Mouse (Mus musculus) cerebellum, postnatal 14 days (tissue): ENCODE results near the gene Spint1.

Source experiments
- DNase-seq, 2 experiments: peaks; one replicate each; pipeline ENCODE4 v3.0.0; 2021; ENCODE audit warnings: mixed read lengths in 2 of 2

The Spint1 gene

GRCm38 (mm10) chr2:119237210-119237870 lies at the start of gene Spint1:
Spint1 (plus strand) TSS chr2:119237362.
- no peak for DNase-seq

GRCm38 (mm10) chr2:119189029-119189710 lies 48.0 kb upstream of the Spint1 start:
- peak; percentile 95 to 97 for DNase-seq

GRCm38 (mm10) chr2:119190969-119191368 lies 46.2 kb upstream of the Spint1 start:
- no peak for DNase-seq

- DNase-seq, result peak in 1 of 2 experiments; percentile 18
These were observed 43.0 kb upstream of the Spint1 start for GRCm38 (mm10) chr2:119194140-119194539.

GRCm38 (mm10) chr2:119196316-119197108 lies 40.6 kb upstream of the Spint1 start:
- no peak for DNase-seq

GRCm38 (mm10) chr2:119197493-119197892 lies 39.7 kb upstream of the Spint1 start:
- DNase-seq, result no peak

- no peak for DNase-seq
These were observed 39.1 kb upstream of the Spint1 start for GRCm38 (mm10) chr2:119198049-119198448.

- DNase-seq, result no peak
These were observed 38.2 kb upstream of the Spint1 start for GRCm38 (mm10) chr2:119198934-119199333.

GRCm38 (mm10) chr2:119202914-119203453 lies 34.2 kb upstream of the Spint1 start:
- peak; percentile 31 to 48 for DNase-seq

- DNase-seq, result no peak
These were observed 33.2 kb upstream of the Spint1 start for GRCm38 (mm10) chr2:119203871-119204460.

GRCm38 (mm10) chr2:119207961-119208343 lies 29.2 kb upstream of the Spint1 start:
- no peak for DNase-seq

GRCm38 (mm10) chr2:119208344-119209175 lies 28.6 kb upstream of the Spint1 start, which contains the start of the genes Zfyve19 and Dnajc17:
Zfyve19 (plus strand) TSS chr2:119208617.
Dnajc17 (minus strand) TSS chr2:119208795.
- DNase-seq, result peak; percentile 95 to 96

- DNase-seq, result no peak
These were observed 28.0 kb upstream of the Spint1 start for GRCm38 (mm10) chr2:119209176-119209507.

- no peak for DNase-seq
These were observed 7.1 kb upstream of the Spint1 start, which contains the start of gene Ppp1r14d for GRCm38 (mm10) chr2:119229775-119230704. Ppp1r14d (minus strand) TSS chr2:119229906.

GRCm38 (mm10) chr2:119236682-119237209 lies 416 bp upstream of the Spint1 start:
- no peak for DNase-seq

GRCm38 (mm10) chr2:119237871-119238220 lies 684 bp downstream of the Spint1 start:
- DNase-seq, result peak in 1 of 2 experiments; percentile 23

- no peak for DNase-seq
These were observed 1.5 kb downstream of the Spint1 start for GRCm38 (mm10) chr2:119238671-119239070.

- no peak for DNase-seq
These were observed 3.1 kb downstream of the Spint1 start for GRCm38 (mm10) chr2:119240075-119240818.

- DNase-seq, result no peak
These were observed 3.6 kb downstream of the Spint1 start for GRCm38 (mm10) chr2:119240819-119241186.

GRCm38 (mm10) chr2:119242548-119242947 lies 5.4 kb downstream of the Spint1 start:
- DNase-seq, result no peak
